Mouse (Mus musculus): ENCODE data around the gene Hnrnpa1. TPM values are rescaled to one million over a fixed set of nuclear protein-coding genes. Genes with fewer than 3 reads are reported as not detected.
"Not testable (repeated sequence)": the region's sequence is repeated elsewhere in the genome, so short reads cannot be mapped to it uniquely, and the experiment has no call there.

Hnrnpa1 gene
- total RNA-seq, 2 experiments from 2014 or later: 295 to 303 TPM

DNA sequence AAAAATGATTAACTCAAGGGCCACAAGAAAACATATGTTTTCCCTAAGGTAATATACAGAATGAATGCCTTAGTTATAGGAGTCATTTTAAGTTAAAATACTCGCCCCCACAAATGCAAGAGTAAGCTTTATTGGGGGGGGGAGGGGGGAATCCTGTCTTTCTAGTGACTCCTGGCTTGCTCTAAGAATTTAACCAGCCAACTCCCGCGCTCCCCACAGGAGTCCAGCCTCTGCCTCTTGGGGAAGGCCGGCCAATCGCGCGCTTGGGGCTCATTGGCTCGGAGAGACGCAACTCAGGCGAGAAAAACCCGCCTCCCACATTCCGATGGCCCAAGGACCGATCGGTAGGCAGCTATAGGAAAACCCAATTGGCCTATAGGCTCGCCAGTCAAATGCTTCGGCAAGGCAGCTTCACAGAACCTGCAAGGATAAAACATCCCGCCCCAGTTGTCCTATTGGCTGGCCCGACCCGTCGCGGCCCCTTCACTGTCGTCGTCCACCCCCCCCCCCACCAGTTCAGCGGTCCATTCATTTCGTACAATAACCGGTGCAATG, 1.0 kb upstream of the Hnrnpa1 start:
- peak; percentile 79 to 95 for DNase-seq (ENCODE audit: low spot score in 2 of 2)

DNA sequence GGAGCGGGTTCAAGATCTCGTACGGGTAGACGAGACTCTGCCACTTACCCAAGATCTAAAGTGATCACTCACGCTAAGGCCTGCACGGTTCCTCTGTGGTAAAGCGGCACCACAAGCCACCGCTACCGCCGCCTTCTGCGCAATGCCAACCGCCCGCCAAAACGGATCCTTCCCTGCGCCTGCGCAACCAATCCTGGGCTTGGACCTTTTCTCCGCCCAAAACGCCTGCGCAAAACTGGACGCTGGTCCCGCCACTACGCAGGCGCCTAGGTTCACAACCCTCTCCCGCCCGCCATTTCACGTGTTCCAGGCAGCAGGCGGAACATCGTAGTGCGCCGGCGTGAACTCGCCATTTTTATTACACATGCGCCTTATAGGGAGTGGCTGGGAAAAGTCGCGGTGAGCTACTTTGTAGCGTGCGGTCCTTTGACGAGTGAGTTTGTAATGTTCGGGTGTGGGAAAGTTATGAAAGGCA, 510 bp upstream of the Hnrnpa1 start, which contains the start of gene Cbx5:
Gene Cbx5, minus strand, starts transcription at position 132 of the 475 bp plus-strand sequence.
- DNase-seq (ENCODE audit: low spot score in 2 of 2): peak; percentile 94 to 97

DNA sequence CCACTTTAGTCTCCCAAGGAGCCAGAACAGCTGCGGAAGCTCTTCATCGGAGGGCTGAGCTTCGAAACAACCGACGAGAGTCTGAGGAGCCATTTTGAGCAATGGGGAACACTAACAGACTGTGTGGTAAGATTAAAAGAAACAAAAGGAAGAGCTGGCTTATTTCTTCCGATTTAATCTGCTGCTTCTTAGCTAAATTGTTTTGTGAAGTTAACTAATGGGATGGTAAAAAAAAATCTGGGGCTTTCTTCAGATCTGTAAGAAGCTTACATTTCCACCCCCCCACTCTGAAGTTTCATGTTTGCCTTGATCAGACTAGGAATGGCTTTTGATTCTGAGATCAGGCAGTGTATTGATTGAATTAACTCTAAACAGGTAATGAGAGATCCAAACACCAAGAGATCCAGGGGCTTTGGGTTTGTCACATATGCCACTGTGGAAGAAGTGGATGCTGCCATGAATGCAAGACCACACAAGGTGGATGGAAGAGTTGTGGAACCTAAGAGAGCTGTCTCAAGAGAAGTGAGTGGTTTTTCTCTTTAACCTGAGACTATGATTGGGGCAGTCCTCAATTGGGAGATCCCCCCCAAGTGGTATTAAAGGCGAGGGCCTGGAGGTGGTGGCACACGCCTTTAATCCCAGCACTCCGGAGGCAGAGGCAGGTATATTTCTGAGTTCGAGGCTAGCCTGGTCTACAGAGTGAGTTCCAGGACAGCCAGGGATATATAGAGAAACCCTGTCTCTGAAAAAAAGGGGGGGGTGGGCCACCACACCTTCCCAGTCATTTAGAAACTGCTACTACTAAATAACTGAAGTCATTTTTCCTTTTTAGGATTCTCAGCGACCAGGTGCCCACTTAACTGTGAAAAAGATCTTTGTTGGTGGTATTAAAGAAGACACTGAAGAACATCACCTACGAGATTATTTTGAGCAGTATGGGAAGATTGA, 1.1 kb downstream of the Hnrnpa1 start:
- not testable (repeated sequence) for DNase-seq (ENCODE audit: low spot score in 2 of 2)

DNA sequence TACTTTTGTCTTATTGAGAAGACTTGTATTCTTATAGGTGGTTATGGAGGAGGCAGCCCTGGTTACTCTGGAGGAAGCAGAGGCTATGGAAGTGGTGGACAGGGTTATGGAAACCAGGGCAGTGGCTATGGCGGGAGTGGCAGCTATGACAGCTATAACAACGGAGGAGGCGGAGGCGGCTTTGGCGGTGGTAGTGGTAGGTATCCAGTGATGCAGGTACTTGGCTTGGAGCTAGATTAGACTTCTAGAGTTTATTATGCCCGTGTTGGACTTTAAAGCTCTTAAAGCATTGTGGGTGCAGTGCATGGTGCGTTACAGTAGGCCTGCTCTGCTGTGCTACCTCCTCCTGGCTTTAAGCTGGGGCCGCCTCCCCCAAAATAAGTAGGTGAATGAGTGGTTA, 2.7 kb downstream of the Hnrnpa1 start:
- DNase-seq (ENCODE audit: low spot score in 2 of 2): no peak

DNA sequence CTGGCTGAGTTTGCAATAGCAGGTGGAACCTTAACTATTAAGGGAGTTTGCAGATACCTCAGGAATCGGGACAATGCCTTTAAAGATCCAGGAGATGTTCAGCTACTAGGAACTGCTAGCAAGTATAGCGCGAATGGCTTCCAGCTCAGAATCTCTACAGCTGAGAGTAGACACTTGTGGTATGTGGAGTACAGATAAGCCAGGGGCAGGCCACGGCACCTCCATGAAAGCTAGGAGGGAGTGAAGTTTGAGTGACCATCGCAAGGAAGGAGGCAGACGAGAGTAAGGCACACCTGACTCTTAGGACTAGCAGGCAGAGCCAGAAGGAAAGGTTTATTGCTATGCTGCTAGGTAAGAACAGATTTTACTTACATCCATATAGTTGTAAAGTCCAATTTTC, 5.4 kb downstream of the Hnrnpa1 start:
- no peak for DNase-seq (ENCODE audit: low spot score in 2 of 2)

DNA sequence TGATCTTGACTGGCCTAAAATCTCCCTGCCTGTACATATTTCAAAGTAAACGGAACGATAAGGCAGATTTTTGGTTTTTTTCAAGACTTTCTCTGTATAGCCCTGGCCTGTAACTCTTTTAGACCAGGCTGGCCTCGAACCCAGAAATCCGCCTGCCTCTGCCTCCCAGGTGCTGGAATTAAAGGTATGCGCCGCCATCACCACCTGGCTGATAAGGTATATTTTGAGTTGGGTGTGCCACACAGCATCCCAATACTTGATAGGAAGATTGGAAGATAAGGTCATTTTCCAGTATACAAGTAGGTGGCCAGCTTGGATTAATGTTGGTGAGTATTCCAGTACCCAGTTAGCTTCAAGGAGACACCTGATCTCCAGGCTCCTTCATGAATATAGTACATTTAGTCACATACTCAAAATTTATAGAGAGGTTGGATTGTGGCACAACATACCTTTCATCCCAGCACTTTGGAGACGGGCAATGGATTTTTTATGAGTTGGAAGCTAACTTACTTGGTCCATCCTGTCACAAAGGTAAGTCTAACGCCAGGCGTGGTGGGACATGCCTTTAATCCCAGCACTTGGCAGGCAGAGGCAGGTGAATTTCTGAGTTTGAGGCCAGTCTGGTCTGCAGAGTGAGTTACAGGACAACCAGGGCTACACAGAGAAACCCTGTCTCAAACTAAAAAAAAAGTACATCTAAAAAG, 7.0 kb downstream of the Hnrnpa1 start:
- no peak for DNase-seq (ENCODE audit: low spot score in 2 of 2)

DNA sequence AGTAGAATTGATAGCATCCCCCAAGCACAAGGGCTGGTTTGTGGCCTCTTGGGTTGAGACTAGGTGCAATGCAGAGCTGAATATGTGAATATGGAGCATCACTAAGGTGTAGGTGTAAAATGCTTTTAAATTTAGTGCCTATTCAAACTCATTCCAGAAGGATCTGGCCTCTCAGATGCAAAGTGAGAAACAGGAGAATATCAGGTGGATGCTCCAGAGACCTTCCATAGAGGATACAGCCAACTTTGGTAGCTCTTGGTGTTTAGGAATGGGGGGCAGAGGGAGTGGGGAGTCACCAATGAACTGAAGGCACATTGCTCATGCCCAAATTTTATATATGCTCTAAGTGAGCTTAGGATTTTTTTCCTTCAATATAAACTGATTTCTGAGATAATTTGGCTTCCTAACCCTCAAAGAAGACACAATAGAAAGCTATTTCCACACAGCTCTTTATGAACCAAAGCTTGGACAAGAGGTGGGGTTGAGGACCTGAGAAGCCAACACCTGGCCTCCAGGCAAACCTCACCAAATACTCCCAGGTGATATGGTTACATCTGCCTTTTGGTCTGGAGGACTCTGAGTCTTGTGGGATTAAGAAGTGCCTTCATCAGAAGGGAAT, 7.7 kb downstream of the Hnrnpa1 start:
- no peak for DNase-seq (ENCODE audit: low spot score in 2 of 2)

DNA sequence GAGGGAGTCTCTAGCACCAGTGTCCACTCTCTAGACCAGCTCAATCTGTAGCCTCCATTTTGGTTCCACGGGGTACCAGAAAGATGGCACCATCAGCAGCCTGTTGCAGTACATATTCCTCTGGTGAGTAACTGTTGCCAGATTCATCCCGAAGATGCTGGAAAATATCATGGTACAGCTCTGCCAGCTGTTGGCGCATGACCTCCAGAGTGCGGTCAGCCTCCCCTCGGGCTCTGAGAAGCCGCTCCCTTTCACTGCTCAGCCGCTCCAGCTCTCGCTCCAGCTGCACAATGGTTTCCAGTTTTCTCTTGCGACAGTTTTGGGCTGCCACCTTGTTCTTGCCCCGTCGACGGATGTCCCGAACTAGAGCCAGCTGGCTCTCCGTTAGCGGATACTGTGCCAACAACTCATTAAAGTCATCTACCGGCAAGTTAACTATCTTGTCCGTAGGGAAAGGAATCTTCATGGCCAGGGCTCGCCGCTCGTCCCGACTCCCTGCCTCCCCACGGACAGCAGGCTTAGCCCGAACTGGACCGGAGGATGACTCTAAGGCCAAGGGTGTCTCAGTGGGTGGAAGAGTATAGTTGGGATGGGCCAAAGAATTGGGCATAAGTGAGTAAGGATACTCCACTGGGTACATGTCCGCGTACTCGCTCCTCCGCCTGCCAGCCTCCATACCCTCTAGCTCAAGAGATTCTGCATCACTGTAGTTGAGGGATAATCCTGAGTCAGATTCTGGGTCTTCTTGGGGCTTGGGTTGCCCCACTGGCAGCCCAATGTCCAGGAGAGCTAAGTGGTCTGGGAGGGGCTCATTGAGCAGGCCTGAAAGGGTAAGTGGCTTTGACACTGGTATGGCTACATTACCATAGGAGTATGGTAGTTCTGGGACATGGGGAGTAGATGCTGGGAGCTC, 8.4 kb downstream of the Hnrnpa1 start:
- DNase-seq (ENCODE audit: low spot score in 2 of 2): peak in 1 of 2 experiments; percentile 33

DNA sequence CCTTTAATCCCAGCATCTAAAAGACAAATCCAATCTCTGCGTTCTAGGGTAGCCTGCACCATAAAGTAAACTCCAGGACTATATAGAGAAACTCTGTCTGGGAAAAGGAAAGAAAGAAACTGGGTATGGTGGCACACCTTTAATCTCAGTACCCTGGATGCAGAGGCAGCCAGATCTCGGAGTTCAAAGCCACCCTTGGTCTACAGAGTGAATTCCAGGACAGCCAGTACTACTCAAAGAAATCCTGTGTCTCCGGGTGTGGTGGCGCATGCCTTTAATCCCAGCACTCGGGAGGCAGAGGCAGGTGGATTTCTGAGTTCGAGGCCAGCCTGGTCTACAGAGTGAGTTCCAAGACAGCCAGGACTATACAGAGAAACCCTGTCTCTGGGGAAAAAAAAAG, 9.3 kb downstream of the Hnrnpa1 start:
- DNase-seq (ENCODE audit: low spot score in 2 of 2): not testable (repeated sequence)

DNA sequence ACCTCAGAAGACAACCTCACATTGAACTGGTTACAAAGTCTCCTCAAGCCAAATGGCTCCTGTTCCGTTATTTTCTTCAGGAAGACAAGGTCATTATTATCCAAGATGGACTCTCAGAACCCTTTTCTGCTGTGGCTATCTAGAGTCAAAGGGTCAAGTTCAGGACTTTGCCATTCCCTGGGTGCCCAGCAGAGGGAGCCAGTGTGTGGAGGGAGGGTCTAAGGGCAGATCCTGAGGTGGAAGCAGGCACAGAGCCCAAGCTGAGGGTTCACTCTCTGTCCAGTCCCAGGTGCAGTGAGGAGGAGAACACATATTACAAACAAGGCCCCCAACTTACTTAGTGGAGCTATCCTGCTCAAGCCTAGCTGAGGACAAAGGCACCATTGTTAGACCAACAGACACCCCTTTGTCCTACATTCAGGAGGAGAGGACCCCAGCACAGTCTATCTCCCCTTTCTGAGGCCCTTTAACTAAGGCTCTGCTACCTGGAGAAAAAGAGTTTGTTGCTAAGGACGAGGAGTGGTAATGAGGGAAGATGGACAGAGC, 10.0 kb downstream of the Hnrnpa1 start:
- DNase-seq (ENCODE audit: low spot score in 2 of 2): peak; percentile 35 to 66

DNA sequence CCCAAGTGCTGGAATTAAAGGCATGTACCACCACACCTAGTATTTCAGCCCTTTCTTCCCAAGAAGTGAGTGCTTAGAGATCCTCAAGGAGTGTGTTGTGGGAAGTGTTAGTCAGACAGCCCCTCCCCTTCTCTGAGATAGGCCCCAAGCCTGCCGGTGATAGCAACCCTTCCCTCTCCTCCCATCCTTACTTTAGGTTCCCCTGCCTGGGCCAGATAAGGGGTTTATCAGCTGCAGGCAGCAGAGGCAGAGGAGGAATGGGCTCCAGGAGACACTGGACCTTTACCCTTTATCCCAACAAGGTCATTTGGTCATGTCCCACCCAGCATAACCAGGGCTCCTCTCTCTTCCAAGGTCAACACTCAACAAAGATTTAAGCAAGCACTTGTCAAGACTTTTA, 11.4 kb downstream of the Hnrnpa1 start:
- no peak for DNase-seq (ENCODE audit: low spot score in 2 of 2)

DNA sequence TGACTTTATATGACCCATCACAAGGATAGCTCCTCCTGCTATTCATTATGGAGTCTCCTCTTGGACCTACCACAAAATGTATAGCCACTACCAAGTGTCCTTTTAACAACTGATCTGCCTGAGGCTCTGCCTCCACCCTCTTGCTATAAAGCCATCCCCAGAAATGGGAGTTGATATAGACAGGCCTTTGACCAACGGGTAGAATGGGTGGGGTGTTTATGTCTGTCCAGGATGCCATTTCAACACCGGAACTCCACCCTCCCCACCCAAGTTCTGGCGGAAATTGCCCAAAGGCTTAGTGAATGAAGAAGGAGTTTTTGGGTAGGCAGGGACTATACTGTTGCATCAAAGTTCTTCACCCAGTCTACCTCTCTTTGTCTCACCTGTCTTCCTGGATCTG, 12.4 kb downstream of the Hnrnpa1 start:
- DNase-seq (ENCODE audit: low spot score in 2 of 2): no peak

DNA sequence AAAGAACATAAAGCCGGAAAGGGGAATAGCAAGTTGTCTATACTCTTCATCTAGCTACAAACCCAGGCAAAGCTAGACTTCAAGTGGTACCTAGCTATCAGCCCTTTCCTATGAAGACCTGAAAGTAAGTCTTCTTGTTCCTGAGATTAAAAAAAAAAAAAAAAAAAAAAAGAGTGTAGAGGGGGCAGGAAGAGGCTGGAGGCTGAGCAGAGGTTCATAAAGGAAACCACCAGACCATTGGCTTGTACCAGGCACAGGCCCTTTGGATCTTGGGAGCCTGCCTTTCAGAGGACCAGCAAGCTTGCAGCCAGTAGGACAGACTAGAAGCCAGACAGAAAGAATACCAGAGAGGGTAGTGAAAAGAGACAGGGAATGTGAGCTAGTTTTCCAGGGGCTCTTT, 13.1 kb downstream of the Hnrnpa1 start:
- DNase-seq (ENCODE audit: low spot score in 2 of 2): no peak

DNA sequence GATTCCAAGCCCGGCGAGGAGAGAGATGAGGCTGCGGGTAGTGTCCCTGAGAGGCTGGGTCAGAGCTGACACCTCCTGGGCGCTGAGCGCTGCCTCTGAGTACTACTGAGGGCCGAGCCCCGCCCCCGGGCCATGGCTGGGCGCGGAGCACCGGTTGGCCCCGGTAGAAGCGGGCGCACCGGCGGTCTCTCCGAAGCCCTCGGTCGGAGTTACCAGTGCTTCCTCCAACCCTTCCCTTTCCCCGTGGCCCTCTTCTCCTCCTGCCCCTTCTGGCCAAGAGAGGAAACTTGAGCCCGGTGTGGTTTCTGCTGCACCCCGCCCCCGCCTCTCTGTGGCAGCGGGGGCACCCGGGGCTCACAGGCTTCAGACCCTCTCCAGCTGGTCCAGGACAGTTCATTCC, 14.9 kb downstream of the Hnrnpa1 start:
- peak; percentile 42 to 44 for DNase-seq (ENCODE audit: low spot score in 2 of 2)

DNA sequence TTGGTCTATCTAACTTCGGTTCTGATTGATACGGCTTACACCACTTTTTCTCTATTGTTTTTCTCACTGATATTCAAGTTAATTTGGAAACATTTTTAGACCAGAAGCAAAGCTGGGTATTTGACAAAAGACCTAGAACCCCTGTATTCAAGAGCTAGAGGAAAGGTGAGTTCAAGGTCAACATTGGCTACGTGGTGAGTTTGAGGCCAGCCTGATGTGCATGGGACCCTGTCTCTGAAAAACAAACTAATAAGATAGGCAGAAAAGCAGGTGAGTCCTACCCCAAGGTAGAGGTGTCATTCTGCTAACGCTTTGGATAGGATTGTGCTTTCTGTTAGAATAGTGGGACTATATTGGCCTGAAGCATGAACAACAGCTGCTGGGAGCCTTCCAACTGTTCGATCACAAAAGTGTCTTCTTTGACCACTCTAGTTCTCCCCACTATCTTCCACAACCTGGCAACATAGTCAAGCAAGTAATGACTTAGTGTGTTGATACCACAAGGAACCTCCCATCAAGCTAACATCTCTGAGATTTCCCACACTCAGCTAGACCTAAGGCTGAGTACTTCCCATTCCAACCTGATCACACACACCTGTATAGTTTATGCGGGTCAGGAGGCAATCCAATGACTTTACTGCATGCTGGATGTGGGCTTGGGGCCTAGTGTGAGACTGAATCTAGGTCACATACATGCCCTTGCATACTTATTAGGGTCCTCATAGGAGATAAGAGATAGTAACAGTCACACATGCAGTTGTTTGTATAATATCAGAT, 16.2 kb downstream of the Hnrnpa1 start:
- DNase-seq (ENCODE audit: low spot score in 2 of 2): no peak

DNA sequence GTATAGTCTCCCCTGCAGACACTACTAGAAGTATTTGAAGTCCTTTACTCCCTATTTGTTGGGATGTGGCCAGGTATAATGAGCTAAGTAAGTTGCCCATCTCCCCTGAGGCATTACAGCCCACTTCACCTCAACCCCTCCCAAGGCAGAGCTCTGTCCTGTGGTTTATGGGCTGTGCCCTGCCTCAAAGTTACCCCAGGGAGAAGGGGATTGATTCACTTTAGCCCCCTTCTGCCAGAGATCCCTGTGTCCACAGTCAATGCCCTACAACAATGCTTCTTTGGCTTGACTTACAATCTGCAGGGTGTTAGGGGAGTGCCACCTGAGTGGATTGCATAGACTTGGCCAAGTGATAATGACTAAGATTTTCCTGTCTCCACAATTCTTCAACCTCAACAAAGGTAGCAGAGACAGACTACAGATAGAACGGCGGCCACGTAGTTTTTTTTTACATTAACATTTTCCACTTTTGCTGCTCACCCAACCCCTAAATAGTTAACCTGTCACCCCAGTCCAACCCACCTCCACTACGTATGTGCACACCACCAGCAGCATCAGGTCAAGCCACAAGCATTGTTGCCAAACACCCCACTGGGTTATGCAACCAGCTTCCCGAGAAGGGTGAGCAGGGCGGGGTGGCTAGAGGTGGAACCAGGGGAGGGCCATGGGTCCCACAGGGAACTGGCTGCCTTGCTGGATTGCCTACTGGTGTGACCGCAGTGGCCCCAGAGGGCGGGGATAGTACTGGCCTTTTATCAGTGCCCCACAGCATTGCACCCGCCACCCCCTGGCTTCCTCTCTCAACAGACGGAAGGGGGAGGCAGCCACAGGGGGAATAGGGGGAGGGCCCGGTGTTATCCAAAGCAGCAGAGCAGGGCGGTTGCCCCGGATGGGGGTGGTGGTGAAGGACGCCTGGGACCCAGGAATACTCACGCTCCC, 17.8 kb downstream of the Hnrnpa1 start, which contains the start of gene Nfe2:
Gene Nfe2, minus strand, starts transcription at position 614 of the 939 bp plus-strand sequence.
- DNase-seq (ENCODE audit: low spot score in 2 of 2): peak in 1 of 2 experiments; percentile 48

DNA sequence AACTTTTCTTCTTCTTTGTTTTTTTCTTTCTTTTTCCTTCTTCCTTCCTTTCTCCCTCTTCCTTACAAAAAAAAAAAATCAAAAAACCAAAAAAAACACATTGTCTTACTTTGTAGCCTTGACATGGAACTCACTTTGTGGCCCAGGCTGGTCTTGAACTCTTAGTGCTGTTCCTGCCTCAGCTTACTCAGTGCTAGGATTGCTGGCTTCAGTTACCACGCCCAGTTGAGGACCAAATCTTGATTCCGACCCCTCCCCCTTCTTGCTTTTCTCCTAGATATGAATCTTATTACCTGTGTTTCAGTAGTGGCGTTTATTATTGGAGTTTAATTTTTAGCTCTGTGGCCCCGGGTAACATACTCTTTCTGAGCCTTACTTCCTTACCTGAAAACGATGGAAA, 18.9 kb downstream of the Hnrnpa1 start:
- DNase-seq (ENCODE audit: low spot score in 2 of 2): no peak

DNA sequence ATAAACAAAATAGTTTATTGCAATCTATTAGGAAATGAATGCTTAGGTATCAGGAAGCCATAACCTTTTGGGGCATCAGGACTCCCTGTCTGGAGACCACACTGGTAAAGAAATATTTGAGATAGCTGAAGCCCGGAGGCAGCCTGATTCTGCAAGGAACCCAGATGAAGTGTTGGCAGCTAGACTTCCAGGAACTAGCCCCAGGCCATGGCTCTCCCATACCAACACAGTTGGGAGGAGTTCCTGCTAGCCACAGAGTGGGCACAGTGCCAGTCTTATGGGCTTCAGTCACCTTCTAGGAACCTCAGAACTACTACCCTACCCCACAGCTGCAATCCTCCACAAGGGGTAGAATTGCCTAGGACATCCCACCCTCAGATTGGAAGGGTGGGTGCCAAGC, 19.8 kb downstream of the Hnrnpa1 start:
- no peak for DNase-seq (ENCODE audit: low spot score in 2 of 2)
